Mouse (Mus musculus) limb, embryonic 11.5 days (tissue): ENCODE measurements around the gene Hira. TPM values are rescaled to one million over a fixed set of nuclear protein-coding genes. Genes with fewer than 3 reads are reported as not detected.

ENCODE experiments used
- ATAC-seq: fragments of 200-750 bp; cut with Nextera tagmentation; 2 replicates; pipeline ENCODE4 v1.8.0; 2017; ENCODE audit warnings: low read depth; ENCODE audit not compliant: insufficient number of reproducible peaks, low FRiP score, low TSS enrichment
- DNase-seq: peaks from one replicate; pipeline ENCODE4 v3.0.0-alpha.2; 2015; ENCODE audit warnings: low spot score
- H3K27ac ChIP-seq: fragments of 300-500 bp; sonication (generic); replicated peaks from 2 replicates; pipeline ENCODE4 v1.5.1; 2014; ENCODE audit warnings: low read depth, mild to moderate bottlenecking, low read length
- H3K27me3 ChIP-seq: fragments of 300-500 bp; sonication (generic); 2 replicates; pipeline ENCODE4 v1.6.1; 2014; ENCODE audit warnings: mild to moderate bottlenecking, low read length, mixed read lengths; ENCODE audit not compliant: control insufficient read depth, insufficient read depth
- H3K36me3 ChIP-seq: fragments of 300-500 bp; sonication (generic); 2 replicates; pipeline ENCODE4 v1.6.1; 2014; ENCODE audit warnings: mild to moderate bottlenecking, low read length, moderate library complexity, mixed read lengths; ENCODE audit not compliant: control insufficient read depth, insufficient read depth
- H3K4me1 ChIP-seq: fragments of 300-500 bp; sonication (generic); 2 replicates; pipeline ENCODE4 v1.6.1; 2014; ENCODE audit warnings: low read length, mixed read lengths; ENCODE audit not compliant: control insufficient read depth, insufficient read depth
- H3K4me2 ChIP-seq: fragments of 300-500 bp; sonication (generic); 2 replicates; pipeline ENCODE4 v1.6.1; 2014; ENCODE audit warnings: low read depth, mild to moderate bottlenecking, moderate library complexity; ENCODE audit not compliant: severe bottlenecking
- H3K4me3 ChIP-seq: fragments of 300-500 bp; sonication (generic); 2 replicates; pipeline ENCODE4 v1.5.1; 2014; ENCODE audit warnings: low read depth, low read length
- H3K9ac ChIP-seq: fragments of 300-500 bp; sonication (generic); 2 replicates; pipeline ENCODE4 v1.6.1; 2014; ENCODE audit warnings: mild to moderate bottlenecking, low read length
- H3K9me3 ChIP-seq: fragments of 300-500 bp; sonication (generic); 2 replicates; pipeline ENCODE4 v1.6.1; 2016; ENCODE audit warnings: low read length; ENCODE audit not compliant: control insufficient read depth
- WGBS: fragments of 180-500 bp; shearing (Covaris S2); extraction: QIAGEN DNeasy Blood & Tissue Kit; methylation state at CpG from one replicate; pipeline ENCODE4 v1.1.7; 2014; 5-methylcytosine and 5-hydroxymethylcytosine counted together
- polyA plus RNA-seq: library from polyadenylated mRNA; unstranded; fragments of >200 nt; fragmentation: Nextera tagmentation; extraction: Ambion mirVana; gene quantifications from 2 replicates; pipeline ENCODE4 v1.2.1, GENCODE M21; 2014

Hira gene
- polyA plus RNA-seq, 1 experiment from 2014 or later = 17.0 TPM

- Histone ChIP-seq H3K4me3 (no peak overlapping the region), H3K4me1 (no peaks in the 10 kb centered on the region), H3K9ac (no peak overlapping the region), H3K27ac (no peak overlapping the region), H3K9me3 (no peaks in the 10 kb centered on the region), H3K4me2 (no peak overlapping the region), H3K36me3 (no peaks in the 10 kb centered on the region), H3K27me3 (no peaks in the 10 kb centered on the region)
- no peak for ATAC-seq
- no peak for DNase-seq
- WGBS = 71% methylated on average over 1 of the region's 1 CpGs
Observed at GRCm38 (mm10) chr16:19013550-19013949, 136.7 kb downstream of the Hira start.

- Histone ChIP-seq H3K36me3 (no peaks in the 10 kb centered on the region), H3K4me2 (no peak overlapping the region), H3K9ac (no peak overlapping the region), H3K27me3 (no peaks in the 10 kb centered on the region), H3K4me3 (no peak overlapping the region), H3K4me1 (no peaks in the 10 kb centered on the region), H3K9me3 (no peaks in the 10 kb centered on the region), H3K27ac (no peak overlapping the region)
- no peak for ATAC-seq
- DNase-seq = no peak
Observed at GRCm38 (mm10) chr16:19014650-19015049, 137.8 kb downstream of the Hira start.

Other genes starting within 250 kb of the Hira start
- 30.0 and 31.1 TPM in 2 replicates for gene Sept5, start 247.1 kb upstream of the Hira start, polyA plus RNA-seq
- gene Cldn5, start 100.2 kb upstream of the Hira start, polyA plus RNA-seq = 16.4 and 18.9 TPM in 2 replicates
- gene Ufd1, start 65.3 kb upstream of the Hira start, polyA plus RNA-seq = 96.5 and 106 TPM in 2 replicates
- 81.6 and 86.3 TPM in 2 replicates for gene Cdc45, start 65.0 kb upstream of the Hira start, polyA plus RNA-seq
- 28.4 and 31.4 TPM in 2 replicates for gene 2510002D24Rik, start 40.5 kb upstream of the Hira start, polyA plus RNA-seq
- not detected in 2 replicates for gene Gm28539, start 40.5 kb upstream of the Hira start, polyA plus RNA-seq
- gene Mrpl40, start 175 bp upstream of the Hira start, polyA plus RNA-seq = 101 and 102 TPM in 2 replicates